ENCODE assay signal across 21 mouse cellular contexts in the genomic region with DNA sequence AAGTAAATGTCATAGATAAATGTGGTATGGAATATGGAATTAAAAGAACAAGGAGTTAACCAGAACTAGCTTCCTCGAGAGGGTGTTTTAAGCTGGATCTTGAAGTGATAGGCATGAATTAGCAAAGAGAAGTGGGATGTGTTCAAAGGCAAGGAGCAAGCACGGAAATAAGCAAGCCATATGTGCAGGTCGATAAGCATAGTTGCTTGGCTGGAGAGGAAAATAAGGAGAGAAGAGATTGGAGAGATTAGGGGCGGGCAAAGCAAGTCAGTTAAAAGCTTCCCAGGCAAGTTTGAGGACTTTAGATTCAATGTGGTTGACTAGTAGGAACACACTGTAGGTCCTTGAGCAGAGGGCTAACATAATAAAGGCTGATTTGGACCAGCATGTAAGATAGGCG.
"Had no signal": no experiment of that assay in that cellular context is flagged by ENCODE, and none has a peak within 500 bp of the region (broad histone marks: within the 10 kb centered on the region; RNA-seq: fewer than 3 reads in every experiment).

No protein-coding gene starts in this region.

- H3K4me2 ChIP-seq: limb, embryonic 13.5 days; lung, embryonic 15.5 days; midbrain, embryonic 12.5 days; midbrain, embryonic 15.5 days; neural tube, embryonic 12.5 days; neural tube, embryonic 15.5 days had no signal

- H3K9me3 ChIP-seq: limb, embryonic 10.5 days; limb, embryonic 13.5 days; lung, embryonic 15.5 days; midbrain, embryonic 12.5 days; midbrain, embryonic 15.5 days; neural tube, embryonic 12.5 days; neural tube, embryonic 15.5 days had no signal

- H3K9ac ChIP-seq: limb, embryonic 13.5 days; lung, embryonic 15.5 days; midbrain, embryonic 12.5 days; midbrain, embryonic 15.5 days; neural tube, embryonic 12.5 days; neural tube, embryonic 15.5 days had no signal

- DNase-seq: kidney, adult 11 months; kidney, adult 8-10 months; kidney, postnatal 25 days; layer of hippocampus, adult 9-11 months; lung, adult 18-20 months; lung, postnatal 10 days; lung, postnatal 36 days; right cerebral cortex, adult 18-20 months; right cerebral cortex, postnatal 14 days; right cerebral cortex, postnatal 4 days; thymus, postnatal 25 days had no signal

- H3K36me3 ChIP-seq: limb, embryonic 10.5 days; limb, embryonic 13.5 days; lung, embryonic 15.5 days; midbrain, embryonic 12.5 days; midbrain, embryonic 15.5 days; neural tube, embryonic 12.5 days; neural tube, embryonic 15.5 days had no signal

- H3K27me3 ChIP-seq: neural tube, embryonic 12.5 days; neural tube, embryonic 15.5 days had no signal

- ATAC-seq: midbrain, embryonic 15.5 days had no signal

- H3K27ac ChIP-seq: kidney, postnatal 0 days; layer of hippocampus, adult 2 months; limb, embryonic 10.5 days; limb, embryonic 13.5 days; lung, embryonic 15.5 days; midbrain, embryonic 12.5 days; midbrain, embryonic 15.5 days; neural tube, embryonic 12.5 days; neural tube, embryonic 15.5 days; stomach, postnatal 0 days had no signal

- H3K4me1 ChIP-seq: limb, embryonic 10.5 days; limb, embryonic 13.5 days; lung, embryonic 15.5 days; midbrain, embryonic 12.5 days; midbrain, embryonic 15.5 days; neural tube, embryonic 12.5 days; neural tube, embryonic 15.5 days had no signal

- H3K4me3 ChIP-seq: layer of hippocampus, adult 2 months; limb, embryonic 10.5 days; limb, embryonic 13.5 days; lung, embryonic 15.5 days; midbrain, embryonic 12.5 days; midbrain, embryonic 15.5 days; neural tube, embryonic 12.5 days; neural tube, embryonic 15.5 days had no signal
